Mouse (Mus musculus): Measurements from ENCODE around the gene Atp2a2. TPM values are rescaled to one million over a fixed set of nuclear protein-coding genes. Genes with fewer than 3 reads are reported as not detected.

The Atp2a2 gene
- total RNA-seq, 1 experiment from 2014 or later, result 220 TPM

- DNase-seq, result no peak
These were observed 90.1 kb downstream of the Atp2a2 start for GRCm38 (mm10) chr5:122411892-122412291.

- DNase-seq, result no peak
These were observed 92.1 kb downstream of the Atp2a2 start for GRCm38 (mm10) chr5:122409692-122410645.

- DNase-seq, result no peak
These were observed 96.5 kb downstream of the Atp2a2 start for GRCm38 (mm10) chr5:122405537-122405936.

Other genes starting within 250 kb of the Atp2a2 start
- 12.7 and 14.5 TPM in 2 replicates for gene Tctn1, start 237.8 kb downstream of the Atp2a2 start, total RNA-seq (2021)
- 42.4 and 44.7 TPM in 2 replicates for gene Pptc7, start 217.9 kb downstream of the Atp2a2 start, total RNA-seq (2021)
- 3.2 and 4.0 TPM in 2 replicates for gene Rad9b, start 148.0 kb downstream of the Atp2a2 start, total RNA-seq (2021)
- gene Vps29, start 147.9 kb downstream of the Atp2a2 start, total RNA-seq (2021), result 127 TPM in 2 replicates
- gene Gpn3, start 130.3 kb downstream of the Atp2a2 start, total RNA-seq (2021), result 34.9 and 36.4 TPM in 2 replicates
- 29.7 and 34.7 TPM in 2 replicates for gene Fam216a, start 129.9 kb downstream of the Atp2a2 start, total RNA-seq (2021)
- gene Arpc3, start 110.3 kb downstream of the Atp2a2 start, total RNA-seq (2021), result 240 and 253 TPM in 2 replicates
- 47.3 and 50.4 TPM in 2 replicates for gene Anapc7, start 80.5 kb downstream of the Atp2a2 start, total RNA-seq (2021)
- gene Ift81, start 112.3 kb upstream of the Atp2a2 start, total RNA-seq (2021), result 11.7 and 18.0 TPM in 2 replicates
- 3.6 and 4.1 TPM in 2 replicates for gene P2rx7, start 141.7 kb upstream of the Atp2a2 start, total RNA-seq (2021)
- gene P2rx4, start 205.3 kb upstream of the Atp2a2 start, total RNA-seq (2021), result 33.2 and 34.9 TPM in 2 replicates